Mouse (Mus musculus) kidney, adult 2 months (tissue): Measurements from ENCODE around the gene Fam118a. TPM values are rescaled to one million over a fixed set of nuclear protein-coding genes. Genes with fewer than 3 reads are reported as not detected.
"Not testable (repeated sequence)": the region's sequence is repeated elsewhere in the genome, so short reads cannot be mapped to it uniquely, and the experiment has no call there.

Experiments used
- DNase-seq: peaks from one replicate; pipeline ENCODE4 v3.0.0; 2021
- H3K27ac ChIP-seq: fragments of 200-500 bp; 2 replicates; pipeline ENCODE4 v1.5.1; 2012; ENCODE audit warnings: low read depth, low read length, control low read depth, inconsistent platforms; ENCODE audit not compliant: insufficient read depth
- H3K27me3 ChIP-seq: fragments of 200-500 bp; replicated peaks from 2 replicates; pipeline ENCODE4 v1.6.1; 2012; ENCODE audit warnings: mild to moderate bottlenecking, moderate library complexity, low read length, inconsistent platforms; ENCODE audit not compliant: control insufficient read depth, insufficient read depth
- H3K36me3 ChIP-seq: fragments of 200-500 bp; 2 replicates; pipeline ENCODE4 v1.6.1; 2012; ENCODE audit warnings: mild to moderate bottlenecking, moderate library complexity, low read length, inconsistent platforms; ENCODE audit not compliant: control insufficient read depth, insufficient read depth
- H3K4me1 ChIP-seq: fragments of 200-500 bp; 2 replicates; pipeline ENCODE4 v1.6.1; 2011; ENCODE audit warnings: low read length; ENCODE audit not compliant: control insufficient read depth, insufficient read depth
- H3K4me3 ChIP-seq: fragments of 200-500 bp; 2 replicates; pipeline ENCODE4 v1.5.1; 2011; ENCODE audit warnings: mild to moderate bottlenecking, low read depth, low read length, control low read depth; ENCODE audit not compliant: insufficient read depth
- CTCF ChIP-seq: fragments of 200-500 bp; conservative IDR thresholded peaks from 2 replicates; pipeline ENCODE4 v1.5.1; 2011; ENCODE audit warnings: low read depth, mild to moderate bottlenecking, control low read depth, low read length, moderate library complexity, mixed read lengths; ENCODE audit not compliant: insufficient read depth, insufficient read length
- POLR2A ChIP-seq: fragments of 200-500 bp; IDR thresholded peaks from one replicate; pipeline ENCODE4 v1.6.1; 2011; ENCODE audit warnings: low read depth, low read length, control low read depth
- WGBS: fragments of 180-500 bp; shearing (Covaris S2); methylation state at CpG from one replicate; pipeline ENCODE4 v1.1.7; 2018; 5-methylcytosine and 5-hydroxymethylcytosine counted together
- polyA plus RNA-seq: library from polyadenylated mRNA; depleted of rRNA; stranded (reverse); fragments of >200 nt; gene quantifications from 2 replicates; pipeline ENCODE4 v1.2.3, GENCODE M21; 2012

Fam118a gene
- polyA plus RNA-seq, 1 experiment, result 4.9 TPM

- 84% methylated on average over 11 of the region's 11 CpGs for WGBS
- Histone ChIP-seq H3K27me3 (no peaks in the 10 kb centered on the region), H3K4me3 (no peak overlapping the region), H3K36me3 (no peaks in the 10 kb centered on the region), H3K4me1 (no peaks in the 10 kb centered on the region; the same call in 1 of the 2 replicates), H3K27ac (no peak overlapping the region)
- DNase-seq, result no peak
- TF ChIP-seq POLR2A (no peak), CTCF (no peak)
These were observed 13.0 kb upstream of the Fam118a start for GRCm38 (mm10) chr15:85015771-85016170.

GRCm38 (mm10) chr15:85016951-85017664 is 11.6 kb upstream of the Fam118a start, which contains the start of gene Upk3a:
TSS of gene Upk3a (plus strand) at chr15:85017141.
- DNase-seq, result peak; percentile 61
- Histone ChIP-seq H3K4me1 (no peaks in the 10 kb centered on the region; the same call in 1 of the 2 replicates), H3K27me3 (no peaks in the 10 kb centered on the region), H3K4me3 (no peak within 1 kb of the TSS), H3K36me3 (no peaks in the 10 kb centered on the region), H3K27ac (no peak within 1 kb of the TSS)
- WGBS, result 13% methylated on average over 21 of the region's 21 CpGs
- no peak for TF ChIP-seq POLR2A
- TF ChIP-seq CTCF, result no peak

GRCm38 (mm10) chr15:85022211-85022610 is 6.5 kb upstream of the Fam118a start:
- H3K4me1 ChIP-seq, result no peaks in the 10 kb centered on the region
- DNase-seq, result no peak
- no peak overlapping the region for H3K4me3 ChIP-seq
- H3K27me3 ChIP-seq, result no peaks in the 10 kb centered on the region
- WGBS, result 63% methylated on average over 4 of the region's 4 CpGs
- TF ChIP-seq POLR2A (no peak), CTCF (no peak)
- H3K36me3 ChIP-seq, result no peaks in the 10 kb centered on the region
- no peak overlapping the region for H3K27ac ChIP-seq

GRCm38 (mm10) chr15:85026197-85026596 is 2.6 kb upstream of the Fam118a start:
- H3K4me1 ChIP-seq, result no peaks in the 10 kb centered on the region
- no peak overlapping the region for H3K4me3 ChIP-seq
- H3K27ac ChIP-seq, result no peak overlapping the region
- no peaks in the 10 kb centered on the region for H3K36me3 ChIP-seq
- TF ChIP-seq CTCF (no peak), POLR2A (no peak)
- WGBS, result 85% methylated on average over 4 of the region's 4 CpGs
- no peaks in the 10 kb centered on the region for H3K27me3 ChIP-seq
- DNase-seq, result no peak

GRCm38 (mm10) chr15:85027740-85028139 is 1.0 kb upstream of the Fam118a start:
- DNase-seq, result no peak
- H3K27me3 ChIP-seq, result no peaks in the 10 kb centered on the region
- no peak overlapping the region for H3K4me3 ChIP-seq
- no peak for TF ChIP-seq POLR2A
- TF ChIP-seq CTCF, result no peak
- WGBS, result 64% methylated on average over 4 of the region's 4 CpGs
- H3K4me1 ChIP-seq, result no peaks in the 10 kb centered on the region
- H3K36me3 ChIP-seq, result no peaks in the 10 kb centered on the region
- no peak overlapping the region for H3K27ac ChIP-seq

- H3K27me3 ChIP-seq, DNase-seq, H3K4me3 ChIP-seq, H3K4me1 ChIP-seq, H3K36me3 ChIP-seq, H3K27ac ChIP-seq: not testable (repeated sequence)
- 36% methylated on average over 1 of the region's 1 CpGs for WGBS
These were observed 1.9 kb downstream of the Fam118a start for GRCm38 (mm10) chr15:85030643-85031042.

- H3K4me1 ChIP-seq, result no peaks in the 10 kb centered on the region
- WGBS, result 34% methylated on average over 3 of the region's 3 CpGs
- no peaks in the 10 kb centered on the region for H3K36me3 ChIP-seq
- H3K27me3 ChIP-seq, result no peaks in the 10 kb centered on the region
- no peak overlapping the region for H3K27ac ChIP-seq
- H3K4me3 ChIP-seq, result no peak overlapping the region
- no peak for TF ChIP-seq POLR2A
- TF ChIP-seq CTCF, result no peak
- peak; percentile 44 for DNase-seq
These were observed 3.1 kb downstream of the Fam118a start for GRCm38 (mm10) chr15:85031866-85032265.

- DNase-seq, result peak; percentile 60
- not testable (repeated sequence) for H3K27me3 ChIP-seq, H3K36me3 ChIP-seq, H3K4me3 ChIP-seq, H3K27ac ChIP-seq, H3K4me1 ChIP-seq
- 24% methylated on average over 7 of the region's 7 CpGs for WGBS
These were observed 5.2 kb downstream of the Fam118a start for GRCm38 (mm10) chr15:85033916-85034315.
